Mouse (Mus musculus): Measurements from ENCODE around the gene Raver1.
"Not testable (repeated sequence)": the region's sequence is repeated elsewhere in the genome, so short reads cannot be mapped to it uniquely, and the experiment has no call there.

The Raver1 gene

GRCm38 (mm10) chr9:21105760-21106564 is 14.2 kb upstream of the Raver1 start:
- CTCF ChIA-PET = no interaction called here

GRCm38 (mm10) chr9:21104814-21105213 is 13.0 kb upstream of the Raver1 start:
- CTCF ChIA-PET = no interaction called here

GRCm38 (mm10) chr9:21102076-21102475 is 10.3 kb upstream of the Raver1 start:
- CTCF ChIA-PET = no interaction called here

GRCm38 (mm10) chr9:21100447-21101161 is 8.8 kb upstream of the Raver1 start:
- CTCF ChIA-PET = interaction anchor here (0.5 to 0.7 kb wide), 3 partner anchors 65 to 461 kb away, joined by 3 to 7 read pairs (median 6); no protein-coding TSS in a partner anchor

- CTCF ChIA-PET = no interaction called here
Observed at GRCm38 (mm10) chr9:21097793-21098192, 6.0 kb upstream of the Raver1 start.

GRCm38 (mm10) chr9:21095958-21096357 is 4.2 kb upstream of the Raver1 start:
- CTCF ChIA-PET = no interaction called here

- CTCF ChIA-PET = no interaction called here
Observed at GRCm38 (mm10) chr9:21093423-21093822, 1.6 kb upstream of the Raver1 start.

GRCm38 (mm10) chr9:21090972-21091706 is 669 bp downstream of the Raver1 start:
- CTCF ChIA-PET = no interaction called here

GRCm38 (mm10) chr9:21090537-21090936 is 1.3 kb downstream of the Raver1 start:
- CTCF ChIA-PET = no interaction called here

- CTCF ChIA-PET = no interaction called here
Observed at GRCm38 (mm10) chr9:21083324-21083723, 8.5 kb downstream of the Raver1 start.

- CTCF ChIA-PET = no interaction called here
Observed at GRCm38 (mm10) chr9:21081127-21081526, 10.7 kb downstream of the Raver1 start.

GRCm38 (mm10) chr9:21075625-21076024 is 16.2 kb downstream of the Raver1 start:
- CTCF ChIA-PET = no interaction called here

- CTCF ChIA-PET = interaction anchor here (0.6 kb wide), 2 partner anchors 34 to 47 kb away, joined by 3 to 16 read pairs; no protein-coding TSS in a partner anchor
Observed at GRCm38 (mm10) chr9:21074173-21074572, 17.6 kb downstream of the Raver1 start.

- CTCF ChIA-PET = interaction anchor here (0.6 kb wide), 3 partner anchors 35 to 46 kb away, joined by 3 to 16 read pairs (median 3); no protein-coding TSS in a partner anchor
Observed at GRCm38 (mm10) chr9:21073044-21073840, 18.6 kb downstream of the Raver1 start, which contains the start of the genes Gm49373 and Fdx1l. Gene Gm49373 (minus strand): TSS chr9:21073096. Gene Fdx1l (minus strand): TSS chr9:21073614.

- CTCF ChIA-PET = interaction anchor here (0.6 kb wide), 1 partner anchor 42 kb away, joined by 3 read pairs; no protein-coding TSS in a partner anchor
Observed at GRCm38 (mm10) chr9:21072641-21073040, 19.2 kb downstream of the Raver1 start.

- CTCF ChIA-PET = interaction anchor here (0.5 kb wide), 1 partner anchor 56 kb away, joined by 6 read pairs; no protein-coding TSS in a partner anchor
Observed at GRCm38 (mm10) chr9:21067006-21067684, 24.7 kb downstream of the Raver1 start, which contains the start of gene Zglp1. Gene Zglp1 (minus strand): TSS chr9:21067093.

GRCm38 (mm10) chr9:21062928-21063327 is 28.9 kb downstream of the Raver1 start:
- CTCF ChIA-PET = no interaction called here

- CTCF ChIA-PET = no interaction called here
Observed at GRCm38 (mm10) chr9:21051578-21051977, 40.2 kb downstream of the Raver1 start.

GRCm38 (mm10) chr9:21045235-21045634 is 46.6 kb downstream of the Raver1 start:
- CTCF ChIA-PET = no interaction called here

GRCm38 (mm10) chr9:21044785-21045184 is 47.0 kb downstream of the Raver1 start:
- CTCF ChIA-PET = not testable (repeated sequence)
